Mouse (Mus musculus): Measurements from ENCODE around the gene Foxl2.

The Foxl2 gene

DNA sequence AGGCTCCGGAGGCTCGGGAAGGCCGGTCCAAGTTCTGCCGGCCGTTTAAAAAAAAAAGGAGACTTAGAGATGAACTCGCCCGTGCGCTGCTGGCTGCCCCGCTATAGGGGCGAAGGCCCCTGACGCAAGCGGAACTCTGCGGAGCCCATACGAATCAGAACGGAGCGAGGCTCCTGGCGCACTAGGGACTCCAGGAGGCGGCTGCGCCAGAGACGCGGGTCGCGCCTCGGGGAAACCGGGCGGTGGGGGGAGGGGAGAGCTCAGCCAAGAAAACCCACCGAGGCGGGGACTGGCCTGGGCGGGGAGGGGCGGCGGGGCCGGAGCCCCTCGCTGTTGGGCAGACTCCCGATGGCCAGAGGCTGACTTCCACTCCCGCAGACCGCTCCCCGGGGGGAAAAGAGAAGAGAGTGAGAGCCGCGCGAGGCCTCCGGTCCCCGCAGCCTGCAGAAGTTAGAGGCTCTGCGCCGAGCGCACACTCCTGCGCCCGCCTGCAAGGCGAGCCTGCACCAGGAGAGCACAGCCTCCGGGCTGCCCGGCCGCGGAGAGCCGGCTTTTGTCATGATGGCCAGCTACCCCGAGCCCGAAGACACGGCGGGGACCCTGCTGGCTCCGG is at the start of gene Foxl2:
Gene Foxl2 (plus strand): TSS at position 186 of the 613 bp plus-strand sequence.
- DNase-seq (ENCODE audit: low spot score in 2 of 2): no peak

GRCm38 (mm10) chr9:98920629-98921523 is 34.2 kb upstream of the Foxl2 start:
- no peak for DNase-seq (ENCODE audit: low spot score in 2 of 2)

- DNase-seq (ENCODE audit: low spot score in 2 of 2): no peak
Observed at GRCm38 (mm10) chr9:98923119-98923518, 32.0 kb upstream of the Foxl2 start.

- no peak for DNase-seq (ENCODE audit: low spot score in 2 of 2)
Observed at GRCm38 (mm10) chr9:98924183-98924582, 30.9 kb upstream of the Foxl2 start.

- DNase-seq (ENCODE audit: low spot score in 2 of 2): no peak
Observed at GRCm38 (mm10) chr9:98929496-98929895, 25.6 kb upstream of the Foxl2 start.

DNA sequence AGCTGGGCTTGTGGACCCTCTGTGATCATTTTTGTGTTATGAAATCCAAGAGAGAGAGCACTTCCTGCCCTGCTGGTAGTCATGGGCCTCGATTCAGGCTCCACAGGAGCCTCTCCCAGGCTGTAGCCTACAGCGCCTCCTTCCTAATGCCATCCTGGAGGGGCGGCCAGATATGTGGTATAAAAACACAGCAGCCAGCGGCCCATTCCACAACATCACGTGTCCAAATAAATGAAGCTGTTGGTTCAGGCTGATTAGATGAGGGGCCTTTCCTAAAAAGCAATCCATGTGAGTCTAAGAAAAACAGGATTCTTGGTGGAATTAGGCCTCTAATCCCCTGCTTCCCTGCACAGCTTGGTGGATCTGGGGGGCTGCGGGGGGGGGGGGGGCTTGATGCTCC is 22.2 kb upstream of the Foxl2 start:
- DNase-seq (ENCODE audit: low spot score in 2 of 2): no peak

GRCm38 (mm10) chr9:98935190-98935909 is 19.7 kb upstream of the Foxl2 start:
- no peak for DNase-seq (ENCODE audit: low spot score in 2 of 2)

DNA sequence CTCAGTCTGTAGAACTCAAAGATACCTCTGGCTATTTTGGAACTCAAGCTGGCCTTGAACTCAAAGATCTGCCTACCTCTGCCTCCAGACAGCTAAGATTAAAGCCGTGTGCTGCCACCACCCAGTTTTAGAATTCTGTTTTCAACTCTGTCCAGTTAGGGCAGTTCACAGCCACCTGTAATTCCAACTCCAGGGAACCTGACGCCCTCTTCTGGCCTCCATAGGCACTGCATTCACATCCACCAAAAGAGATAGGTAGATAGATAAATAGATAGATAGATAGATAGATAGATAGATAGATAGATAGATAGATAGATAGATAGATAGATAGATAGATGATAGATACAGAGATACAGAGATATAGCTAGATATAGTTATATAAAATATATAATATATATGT is 15.8 kb upstream of the Foxl2 start:
- no peak for DNase-seq (ENCODE audit: low spot score in 2 of 2)

DNA sequence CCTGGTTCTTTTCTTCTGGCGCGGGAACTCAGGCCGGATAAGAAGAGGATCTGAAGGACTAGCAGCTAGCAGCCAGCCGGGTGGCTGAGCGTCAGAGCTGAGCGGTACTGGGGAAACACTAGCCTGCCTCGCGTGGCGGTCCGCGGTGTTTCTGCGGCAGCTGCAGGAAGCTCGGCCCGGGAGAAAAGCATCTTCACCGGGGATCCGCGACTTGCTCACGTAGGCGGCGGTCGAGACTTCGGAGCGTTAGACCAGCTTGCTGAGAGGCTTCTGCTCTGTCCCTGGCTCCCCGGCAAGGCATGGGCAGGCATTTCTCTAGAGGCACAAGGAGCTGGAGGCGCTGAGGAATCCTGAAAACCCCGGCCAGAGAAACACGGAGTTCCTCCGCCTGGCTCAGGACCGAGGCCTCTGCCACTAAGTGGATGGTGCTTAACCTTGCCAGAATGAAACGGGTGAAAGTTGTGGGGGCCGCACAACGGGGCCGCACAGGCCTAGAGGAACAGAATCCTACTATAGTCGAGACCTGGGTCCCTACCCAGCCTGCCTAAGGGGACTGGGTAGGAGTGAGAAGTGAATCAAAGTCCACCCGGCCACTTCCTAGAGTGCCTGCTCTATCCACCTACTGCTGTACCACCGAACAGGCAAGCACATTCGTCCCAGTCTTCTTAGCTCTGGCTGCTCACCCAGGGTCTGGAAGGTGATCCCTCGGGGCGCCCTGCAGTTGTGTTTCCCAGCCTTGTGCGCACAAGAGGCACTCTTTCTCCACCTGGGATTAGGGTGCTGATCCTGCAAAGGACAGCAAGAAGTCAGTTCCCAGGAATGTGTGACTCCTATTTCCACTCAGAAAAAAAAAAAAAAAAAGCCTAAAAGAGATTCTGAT is 2.7 kb upstream of the Foxl2 start:
- DNase-seq (ENCODE audit: low spot score in 2 of 2): no peak

GRCm38 (mm10) chr9:98953291-98953690 is 1.8 kb upstream of the Foxl2 start:
- DNase-seq (ENCODE audit: low spot score in 2 of 2): no peak

GRCm38 (mm10) chr9:98953830-98954229 is 1.3 kb upstream of the Foxl2 start:
- no peak for DNase-seq (ENCODE audit: low spot score in 2 of 2)

DNA sequence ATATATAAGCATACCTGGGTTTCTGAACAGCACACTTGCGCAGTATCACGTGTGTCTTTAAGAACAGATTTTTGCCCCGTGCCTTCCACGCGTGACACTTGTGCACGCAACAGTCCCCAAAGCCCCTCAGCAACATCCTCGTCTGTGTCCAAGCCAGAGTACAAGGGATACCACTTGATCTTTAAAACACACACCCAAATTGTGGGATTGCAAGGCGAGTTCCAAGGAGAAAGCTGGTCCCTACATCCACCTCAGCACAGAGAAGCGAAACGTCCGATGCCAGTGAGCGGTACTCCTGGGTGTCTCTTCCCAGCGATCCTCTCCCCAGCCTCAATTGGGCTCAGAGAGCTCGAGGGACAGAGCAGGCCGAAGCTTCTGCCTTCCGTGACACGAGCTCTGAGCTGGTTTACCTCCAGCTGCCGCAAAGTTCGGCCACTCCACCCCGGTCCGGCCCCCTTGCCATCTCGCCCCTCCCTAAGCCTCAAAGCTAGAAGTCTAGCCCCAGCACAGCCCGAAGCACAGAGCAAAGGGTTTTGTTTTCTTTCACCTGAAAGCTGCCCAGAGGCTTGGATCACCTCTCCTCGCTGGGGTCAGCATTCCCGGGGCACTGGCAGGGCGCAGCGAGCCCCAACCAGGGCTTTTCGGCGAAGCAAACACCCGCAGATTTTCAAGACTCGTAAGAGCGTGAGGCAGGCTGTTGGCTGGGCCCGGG is 541 bp upstream of the Foxl2 start:
- DNase-seq (ENCODE audit: low spot score in 2 of 2): no peak

- DNase-seq (ENCODE audit: low spot score in 2 of 2): no peak
Observed at GRCm38 (mm10) chr9:98955716-98956224, 682 bp downstream of the Foxl2 start.

DNA sequence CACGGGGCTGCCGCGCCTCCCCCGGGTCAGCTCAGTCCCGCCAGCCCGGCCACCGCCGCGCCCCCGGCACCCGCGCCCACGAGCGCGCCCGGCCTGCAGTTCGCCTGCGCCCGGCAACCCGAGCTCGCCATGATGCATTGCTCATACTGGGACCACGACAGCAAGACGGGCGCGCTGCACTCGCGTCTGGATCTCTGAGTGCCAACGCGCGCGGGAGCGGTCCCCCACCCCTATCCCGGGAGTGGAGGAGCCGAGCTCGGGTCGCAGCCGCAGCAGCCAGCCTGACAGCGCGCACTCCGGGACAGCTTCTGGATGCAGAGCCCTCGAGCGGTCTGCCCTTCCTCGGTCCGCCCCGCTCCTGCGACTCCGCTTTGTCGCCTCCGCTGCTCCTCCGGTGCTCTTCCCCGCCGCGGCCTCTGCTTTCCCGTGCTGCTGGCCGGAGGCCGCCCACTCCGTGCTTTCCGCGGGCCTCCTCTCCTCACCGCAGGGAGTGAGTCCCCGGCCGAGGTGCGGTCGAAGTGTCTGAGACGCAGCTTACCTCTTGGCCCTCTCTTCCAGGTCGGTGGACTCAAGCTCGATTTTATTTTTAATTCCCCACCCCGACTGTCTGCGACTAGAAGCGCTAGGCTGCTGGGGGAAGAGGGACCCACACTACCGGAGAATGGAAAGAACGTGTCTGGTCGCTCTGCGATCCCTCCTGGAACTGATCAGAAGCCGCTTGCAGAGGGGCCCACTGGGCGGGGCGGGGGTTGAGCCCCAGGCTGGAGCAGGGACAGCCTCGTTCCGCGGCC is 1.7 kb downstream of the Foxl2 start:
- DNase-seq (ENCODE audit: low spot score in 2 of 2): no peak

GRCm38 (mm10) chr9:98957751-98958351 is 2.8 kb downstream of the Foxl2 start:
- DNase-seq (ENCODE audit: low spot score in 2 of 2): no peak

- DNase-seq (ENCODE audit: low spot score in 2 of 2): no peak
Observed at GRCm38 (mm10) chr9:98958628-98959027, 3.5 kb downstream of the Foxl2 start.

- no peak for DNase-seq (ENCODE audit: low spot score in 2 of 2)
Observed at GRCm38 (mm10) chr9:98959851-98960250, 4.8 kb downstream of the Foxl2 start.

DNA sequence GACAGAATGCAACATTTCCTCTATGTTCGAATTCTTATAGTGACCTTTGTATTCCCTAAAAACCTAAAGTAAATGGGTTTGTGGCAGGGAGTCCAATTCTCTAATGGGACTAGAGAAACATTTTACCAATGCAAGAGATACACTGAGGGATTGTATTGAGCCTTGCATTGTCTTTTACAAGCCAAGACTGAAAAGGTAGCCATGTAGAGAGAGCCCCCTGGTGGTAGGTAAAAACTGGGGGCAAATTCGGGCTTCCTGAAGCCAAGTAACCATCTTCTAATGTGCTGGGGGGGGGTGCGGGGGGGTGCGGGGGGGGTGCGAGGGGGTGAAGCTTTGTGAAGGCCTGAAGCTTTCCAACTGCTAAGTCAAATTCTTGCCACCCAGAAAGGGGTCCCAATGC is 5.3 kb downstream of the Foxl2 start:
- DNase-seq (ENCODE audit: low spot score in 2 of 2): no peak
